Mouse (Mus musculus): ENCODE measurements around the gene Bex6. TPM values are rescaled to one million over a fixed set of nuclear protein-coding genes. Genes with fewer than 3 reads are reported as not detected.

The Bex6 gene
- polyA plus RNA-seq (2014; fragmentation: Nextera tagmentation; extraction: Ambion mirVana) = not detected in 2 replicates

- H3K27me3 ChIP-seq (ENCODE audit: control insufficient read depth, insufficient read depth, low read length) = no peaks in the 10 kb centered on the region
- H3K4me3 ChIP-seq (ENCODE audit: low read length) = no peak within 1 kb of the TSS
- H3K36me3 ChIP-seq (ENCODE audit: control insufficient read depth, insufficient read depth, low read length) = no peaks in the 10 kb centered on the region
- no peak for ATAC-seq (ENCODE audit: low FRiP score, low TSS enrichment)
- H3K27ac ChIP-seq (ENCODE audit: low read depth, low read length) = no peak within 1 kb of the TSS
- H3K9me3 ChIP-seq (ENCODE audit: control insufficient read depth, low read length) = no peaks in the 10 kb centered on the region
- no peak within 1 kb of the TSS for H3K9ac ChIP-seq (ENCODE audit: low read depth, low read length)
- WGBS = 86% methylated on average over 6 of the region's 6 CpGs
- peaks cover 7% of the 10 kb centered on the region; the same call in 1 of the 2 replicates for H3K4me1 ChIP-seq (ENCODE audit: control insufficient read depth, insufficient read depth, low read length)
- no peak within 1 kb of the TSS for H3K4me2 ChIP-seq (replicated peaks; ENCODE audit: low read depth, low read length)
Measured at GRCm38 (mm10) chr16:32179333-32179901, at the start of gene Bex6. Gene Bex6, plus strand, starts transcription at chr16:32179823.

GRCm38 (mm10) chr16:32130190-32130826 lies 49.3 kb upstream of the Bex6 start:
- no peaks in the 10 kb centered on the region for H3K9me3 ChIP-seq (ENCODE audit: control insufficient read depth, low read length)
- ATAC-seq (ENCODE audit: low FRiP score, low TSS enrichment) = no peak
- no peak overlapping the region for H3K9ac ChIP-seq (ENCODE audit: low read depth, low read length)
- H3K27me3 ChIP-seq (ENCODE audit: control insufficient read depth, insufficient read depth, low read length) = no peaks in the 10 kb centered on the region
- H3K4me1 ChIP-seq (ENCODE audit: control insufficient read depth, insufficient read depth, low read length) = no peaks in the 10 kb centered on the region
- H3K4me3 ChIP-seq (ENCODE audit: low read length) = no peak overlapping the region
- WGBS = 69% methylated on average over 16 of the region's 16 CpGs
- H3K36me3 ChIP-seq (ENCODE audit: control insufficient read depth, insufficient read depth, low read length) = no peaks in the 10 kb centered on the region
- peak overlapping the region; percentile 17 for H3K4me2 ChIP-seq (replicated peaks; ENCODE audit: low read depth, low read length)
- no peak overlapping the region for H3K27ac ChIP-seq (ENCODE audit: low read depth, low read length)

DNA sequence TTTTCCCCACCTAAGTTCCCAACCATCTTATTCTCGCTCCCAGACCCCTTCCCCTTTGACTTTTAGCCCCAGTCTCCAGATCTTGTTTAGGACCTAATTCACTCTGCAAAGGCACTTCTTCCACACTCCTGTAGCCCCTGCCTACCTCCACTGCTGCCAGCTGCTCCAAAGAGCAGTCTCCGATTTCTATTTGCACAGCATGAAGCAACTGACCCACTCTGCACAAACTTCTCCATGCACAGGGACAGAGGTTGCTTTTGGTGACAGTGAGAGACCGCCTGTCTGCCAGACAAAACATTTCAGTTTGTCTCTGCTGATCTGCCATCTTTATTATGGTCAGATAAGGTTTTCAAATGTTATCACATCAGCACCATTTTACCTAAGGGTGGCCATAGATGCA lies 46.5 kb upstream of the Bex6 start:
- Histone ChIP-seq H3K4me3 (ENCODE audit: low read length) (no peak overlapping the region), H3K4me2 (replicated peaks; ENCODE audit: low read depth, low read length) (no peak overlapping the region), H3K27ac (ENCODE audit: low read depth, low read length) (no peak overlapping the region), H3K4me1 (ENCODE audit: control insufficient read depth, insufficient read depth, low read length) (no peaks in the 10 kb centered on the region), H3K9ac (ENCODE audit: low read depth, low read length) (no peak overlapping the region), H3K27me3 (ENCODE audit: control insufficient read depth, insufficient read depth, low read length) (no peaks in the 10 kb centered on the region), H3K36me3 (ENCODE audit: control insufficient read depth, insufficient read depth, low read length) (no peaks in the 10 kb centered on the region), H3K9me3 (ENCODE audit: control insufficient read depth, low read length) (no peaks in the 10 kb centered on the region)
- ATAC-seq (ENCODE audit: low FRiP score, low TSS enrichment) = no peak
- WGBS = 78% methylated on average over 3 of the region's 3 CpGs

GRCm38 (mm10) chr16:32135842-32136357 lies 43.7 kb upstream of the Bex6 start:
- WGBS = 83% methylated on average over 7 of the region's 7 CpGs
- H3K27me3 ChIP-seq (ENCODE audit: control insufficient read depth, insufficient read depth, low read length) = no peaks in the 10 kb centered on the region
- no peak overlapping the region for H3K4me2 ChIP-seq (replicated peaks; ENCODE audit: low read depth, low read length)
- H3K4me1 ChIP-seq (ENCODE audit: control insufficient read depth, insufficient read depth, low read length) = no peaks in the 10 kb centered on the region
- H3K27ac ChIP-seq (ENCODE audit: low read depth, low read length) = no peak overlapping the region
- no peaks in the 10 kb centered on the region for H3K36me3 ChIP-seq (ENCODE audit: control insufficient read depth, insufficient read depth, low read length)
- H3K9ac ChIP-seq (ENCODE audit: low read depth, low read length) = no peak overlapping the region
- no peak overlapping the region for H3K4me3 ChIP-seq (ENCODE audit: low read length)
- ATAC-seq (ENCODE audit: low FRiP score, low TSS enrichment) = no peak
- no peaks in the 10 kb centered on the region for H3K9me3 ChIP-seq (ENCODE audit: control insufficient read depth, low read length)

- 67% methylated on average over 1 of the region's 1 CpGs for WGBS
Measured at GRCm38 (mm10) chr16:32138954-32139353, 40.7 kb upstream of the Bex6 start.

DNA sequence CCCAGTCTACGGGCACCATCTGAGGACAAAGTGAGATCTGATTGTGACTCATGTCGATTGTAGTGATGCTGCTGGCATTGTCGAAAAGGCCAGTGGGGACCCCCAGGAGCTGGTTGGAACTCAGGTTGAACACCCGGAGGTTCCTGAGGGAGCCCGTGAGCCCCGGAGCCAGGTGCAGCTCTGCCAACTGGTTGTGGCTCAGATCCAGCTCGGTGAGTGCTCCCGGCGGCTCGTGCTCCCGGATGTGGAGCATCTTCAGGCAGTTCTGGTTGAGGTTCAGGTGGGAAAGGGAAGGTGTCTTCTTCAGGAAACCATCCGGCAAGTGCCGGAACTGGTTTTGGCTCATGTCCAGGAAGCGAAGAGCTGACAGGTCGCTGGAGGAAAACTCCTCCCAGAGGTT lies 35.9 kb upstream of the Bex6 start:
- ATAC-seq (ENCODE audit: low FRiP score, low TSS enrichment) = no peak
- WGBS = 96% methylated on average over 15 of the region's 15 CpGs
- H3K36me3 ChIP-seq (ENCODE audit: control insufficient read depth, insufficient read depth, low read length) = no peaks in the 10 kb centered on the region
- H3K4me2 ChIP-seq (replicated peaks; ENCODE audit: low read depth, low read length) = no peak overlapping the region
- no peaks in the 10 kb centered on the region for H3K4me1 ChIP-seq (ENCODE audit: control insufficient read depth, insufficient read depth, low read length)
- H3K9me3 ChIP-seq (ENCODE audit: control insufficient read depth, low read length) = peaks cover 16% of the 10 kb centered on the region; the same call in 1 of the 2 replicates
- no peaks in the 10 kb centered on the region for H3K27me3 ChIP-seq (ENCODE audit: control insufficient read depth, insufficient read depth, low read length)
- H3K9ac ChIP-seq (ENCODE audit: low read depth, low read length) = no peak overlapping the region
- H3K27ac ChIP-seq (ENCODE audit: low read depth, low read length) = no peak overlapping the region
- H3K4me3 ChIP-seq (ENCODE audit: low read length) = no peak overlapping the region

More at GRCm38 (mm10) chr16:32138954-32139353, 40.7 kb upstream of the Bex6 start:
- H3K4me1 ChIP-seq (ENCODE audit: control insufficient read depth, insufficient read depth, low read length) = no peaks in the 10 kb centered on the region
- no peak overlapping the region for H3K9ac ChIP-seq (ENCODE audit: low read depth, low read length)
- H3K4me2 ChIP-seq (replicated peaks; ENCODE audit: low read depth, low read length) = no peak overlapping the region
- H3K4me3 ChIP-seq (ENCODE audit: low read length) = no peak overlapping the region
- peaks cover 11% of the 10 kb centered on the region; the same call in 1 of the 2 replicates for H3K9me3 ChIP-seq (ENCODE audit: control insufficient read depth, low read length)
- H3K36me3 ChIP-seq (ENCODE audit: control insufficient read depth, insufficient read depth, low read length) = no peaks in the 10 kb centered on the region
- H3K27ac ChIP-seq (ENCODE audit: low read depth, low read length) = no peak overlapping the region
- no peaks in the 10 kb centered on the region for H3K27me3 ChIP-seq (ENCODE audit: control insufficient read depth, insufficient read depth, low read length)
- ATAC-seq (ENCODE audit: low FRiP score, low TSS enrichment) = no peak

- Histone ChIP-seq H3K36me3 (ENCODE audit: control insufficient read depth, insufficient read depth, low read length) (no peaks in the 10 kb centered on the region), H3K9ac (ENCODE audit: low read depth, low read length) (no peak overlapping the region), H3K9me3 (ENCODE audit: control insufficient read depth, low read length) (peaks cover 16% of the 10 kb centered on the region; the same call in 1 of the 2 replicates), H3K4me2 (replicated peaks; ENCODE audit: low read depth, low read length) (no peak overlapping the region), H3K27me3 (ENCODE audit: control insufficient read depth, insufficient read depth, low read length) (no peaks in the 10 kb centered on the region), H3K4me1 (ENCODE audit: control insufficient read depth, insufficient read depth, low read length) (no peaks in the 10 kb centered on the region), H3K4me3 (ENCODE audit: low read length) (no peak overlapping the region), H3K27ac (ENCODE audit: low read depth, low read length) (no peak overlapping the region)
- ATAC-seq (ENCODE audit: low FRiP score, low TSS enrichment) = no peak
- 91% methylated on average over 17 of the region's 17 CpGs for WGBS
Measured at GRCm38 (mm10) chr16:32144592-32144991, 35.0 kb upstream of the Bex6 start.

- ATAC-seq (ENCODE audit: low FRiP score, low TSS enrichment) = no peak
- Histone ChIP-seq H3K36me3 (ENCODE audit: control insufficient read depth, insufficient read depth, low read length) (no peaks in the 10 kb centered on the region), H3K27me3 (ENCODE audit: control insufficient read depth, insufficient read depth, low read length) (no peaks in the 10 kb centered on the region), H3K4me2 (replicated peaks; ENCODE audit: low read depth, low read length) (peak overlapping the region; percentile 33), H3K27ac (ENCODE audit: low read depth, low read length) (no peak overlapping the region), H3K4me1 (ENCODE audit: control insufficient read depth, insufficient read depth, low read length) (no peaks in the 10 kb centered on the region), H3K9me3 (ENCODE audit: control insufficient read depth, low read length) (peaks cover 16% of the 10 kb centered on the region; the same call in 1 of the 2 replicates), H3K9ac (ENCODE audit: low read depth, low read length) (no peak overlapping the region), H3K4me3 (ENCODE audit: low read length) (no peak overlapping the region)
- WGBS = 60% methylated on average over 11 of the region's 13 CpGs
Measured at GRCm38 (mm10) chr16:32147589-32148207, 31.9 kb upstream of the Bex6 start.

- Histone ChIP-seq H3K4me2 (replicated peaks; ENCODE audit: low read depth, low read length) (no peak overlapping the region), H3K4me3 (ENCODE audit: low read length) (no peak overlapping the region), H3K9ac (ENCODE audit: low read depth, low read length) (no peak overlapping the region), H3K4me1 (ENCODE audit: control insufficient read depth, insufficient read depth, low read length) (peaks cover 6% of the 10 kb centered on the region; the same call in 1 of the 2 replicates), H3K27ac (ENCODE audit: low read depth, low read length) (no peak overlapping the region), H3K9me3 (ENCODE audit: control insufficient read depth, low read length) (no peaks in the 10 kb centered on the region), H3K36me3 (ENCODE audit: control insufficient read depth, insufficient read depth, low read length) (no peaks in the 10 kb centered on the region), H3K27me3 (ENCODE audit: control insufficient read depth, insufficient read depth, low read length) (no peaks in the 10 kb centered on the region)
- no peak for ATAC-seq (ENCODE audit: low FRiP score, low TSS enrichment)
- WGBS = 71% methylated on average over 1 of the region's 1 CpGs
Measured at GRCm38 (mm10) chr16:32153976-32154375, 25.6 kb upstream of the Bex6 start.
